Mouse (Mus musculus) c-Kit-negative CD71-positive TER-119-positive erythroid progenitor cells, embryonic 14.5 days (primary cell): ENCODE measurements around the gene Cbarp.

Source experiments
- DNase-seq: peaks from one replicate; pipeline ENCODE4 v3.0.0-alpha.2; 2013; ENCODE audit warnings: low read depth, low spot score

Cbarp gene

DNA sequence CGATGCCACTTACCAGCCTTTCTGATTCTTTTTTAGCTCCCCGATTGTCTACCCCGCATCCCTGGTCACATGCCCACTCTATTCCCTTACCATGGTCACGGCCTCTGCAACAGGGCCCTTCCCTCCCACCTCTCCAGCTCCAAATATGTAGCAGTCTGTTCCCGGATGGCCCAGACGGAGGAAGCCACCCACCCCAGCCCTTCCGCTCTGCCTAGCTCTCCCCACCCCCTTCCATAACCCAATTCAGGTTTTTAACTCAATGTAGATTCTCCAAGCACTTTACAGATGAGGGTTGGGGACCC is 16.1 kb upstream of the Cbarp start:
- no peak for DNase-seq

DNA sequence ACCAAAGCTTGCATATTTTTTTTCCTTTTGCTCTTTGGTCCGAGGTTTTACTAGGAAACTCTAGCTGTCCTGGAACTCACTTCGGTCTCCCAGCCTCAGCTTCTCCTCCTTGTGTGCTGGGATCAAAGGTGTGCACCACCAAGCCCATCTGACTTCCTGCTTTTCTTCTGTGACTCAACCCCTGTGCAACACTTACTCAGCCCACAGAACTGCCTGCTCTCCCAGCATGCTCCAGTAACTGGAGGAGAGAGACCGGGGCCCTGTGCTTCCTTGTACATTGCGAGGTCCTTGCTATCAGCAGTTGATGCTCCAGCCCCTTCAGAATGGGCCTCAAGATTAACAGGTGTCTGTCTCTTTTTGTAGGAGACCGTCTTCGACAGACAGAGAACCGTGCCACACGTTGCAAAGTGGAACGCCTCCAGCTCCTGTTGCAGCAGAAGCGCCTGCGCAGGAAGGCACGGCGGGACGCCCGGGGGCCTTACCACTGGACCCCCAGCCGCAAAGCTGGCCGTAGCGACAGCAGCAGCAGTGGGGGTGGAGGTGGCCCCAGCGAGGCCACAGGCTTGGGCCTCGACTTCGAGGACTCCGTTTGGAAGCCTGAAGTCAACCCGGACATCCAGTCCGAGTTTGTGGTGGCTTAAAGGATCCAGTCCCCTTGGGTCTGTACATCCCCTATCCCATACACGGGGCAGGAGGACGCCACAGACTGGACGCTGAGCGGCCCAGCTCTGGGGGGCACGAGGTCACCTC is 15.5 kb upstream of the Cbarp start:
- DNase-seq = no peak

DNA sequence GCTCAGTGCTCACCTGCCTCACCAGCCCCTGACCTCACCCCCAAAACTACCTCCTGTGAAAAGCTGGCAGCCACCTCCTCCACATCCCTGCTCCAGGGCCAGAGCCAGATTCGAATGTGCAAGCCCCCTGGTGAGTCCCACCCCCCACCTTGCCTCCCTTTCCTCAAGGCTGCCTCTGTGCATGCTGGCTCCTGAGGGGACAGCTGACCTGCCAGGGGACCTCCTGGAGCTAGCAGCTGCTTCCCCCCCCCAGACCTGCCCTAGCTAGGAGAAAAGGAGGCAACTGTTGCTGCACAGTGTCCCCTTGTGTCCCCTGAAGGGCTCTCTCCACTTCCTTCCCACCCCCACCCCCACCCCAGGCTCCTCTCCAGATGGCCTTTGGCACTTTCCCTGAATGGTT is 14.6 kb upstream of the Cbarp start:
- no peak for DNase-seq

DNA sequence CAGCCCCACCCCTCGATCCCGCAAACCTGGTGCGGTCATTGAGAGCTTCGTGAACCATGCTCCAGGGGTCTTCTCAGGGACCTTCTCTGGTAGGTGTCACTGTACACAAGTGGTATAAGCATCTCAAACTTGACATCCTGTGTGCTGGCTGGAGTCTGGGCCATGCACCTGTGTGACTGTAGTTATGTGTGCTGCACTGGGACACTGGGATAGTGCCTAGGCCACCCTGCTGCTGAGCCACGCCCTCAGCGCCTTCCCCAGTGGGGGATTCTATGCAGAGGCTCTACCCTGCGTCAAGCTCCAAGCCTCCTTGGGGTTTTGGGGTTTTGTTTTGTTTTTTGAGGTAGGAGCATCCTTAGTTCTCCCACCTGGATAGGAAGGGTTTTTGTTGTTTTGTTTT is 13.7 kb upstream of the Cbarp start:
- DNase-seq = no peak

DNA sequence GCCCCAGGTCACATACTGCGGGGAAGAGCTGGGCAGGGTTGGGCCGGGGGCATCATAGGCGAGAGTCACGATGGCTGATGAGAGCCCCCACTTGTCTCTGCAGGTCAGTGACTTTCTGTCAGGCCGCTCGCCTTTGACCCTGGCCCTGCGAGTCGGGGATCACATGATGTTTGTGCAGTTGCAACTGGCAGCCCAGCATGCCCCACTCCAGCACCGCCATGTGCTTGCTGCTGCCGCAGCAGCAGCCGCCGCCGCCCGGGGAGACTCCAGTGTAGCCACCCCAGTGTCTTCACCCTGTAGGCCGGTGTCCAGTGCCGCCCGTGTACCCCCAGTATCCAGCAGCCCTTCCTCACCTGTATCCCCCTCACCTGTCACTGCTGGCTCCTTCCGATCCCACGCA is 13.1 kb upstream of the Cbarp start:
- no peak for DNase-seq

DNA sequence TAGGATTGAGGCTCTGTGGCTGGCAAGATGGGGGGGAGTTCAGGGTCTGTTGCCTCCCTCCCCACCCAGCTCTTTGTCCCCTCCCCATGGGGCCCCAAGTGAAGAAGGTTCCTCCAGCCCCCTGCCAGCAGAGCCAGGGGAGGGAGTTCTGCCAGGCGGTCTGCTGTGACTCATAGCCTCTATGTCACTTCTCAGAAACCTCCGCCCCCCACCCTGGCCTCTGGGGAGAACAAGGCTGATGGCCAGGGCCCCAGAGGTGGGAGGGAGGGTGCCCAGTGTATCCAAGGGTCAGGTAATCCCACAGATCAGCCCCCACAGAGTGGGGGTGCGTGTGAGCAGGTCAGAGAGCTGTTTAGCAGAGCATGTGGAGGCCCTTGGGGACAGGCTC is 12.2 kb upstream of the Cbarp start:
- DNase-seq = no peak

DNA sequence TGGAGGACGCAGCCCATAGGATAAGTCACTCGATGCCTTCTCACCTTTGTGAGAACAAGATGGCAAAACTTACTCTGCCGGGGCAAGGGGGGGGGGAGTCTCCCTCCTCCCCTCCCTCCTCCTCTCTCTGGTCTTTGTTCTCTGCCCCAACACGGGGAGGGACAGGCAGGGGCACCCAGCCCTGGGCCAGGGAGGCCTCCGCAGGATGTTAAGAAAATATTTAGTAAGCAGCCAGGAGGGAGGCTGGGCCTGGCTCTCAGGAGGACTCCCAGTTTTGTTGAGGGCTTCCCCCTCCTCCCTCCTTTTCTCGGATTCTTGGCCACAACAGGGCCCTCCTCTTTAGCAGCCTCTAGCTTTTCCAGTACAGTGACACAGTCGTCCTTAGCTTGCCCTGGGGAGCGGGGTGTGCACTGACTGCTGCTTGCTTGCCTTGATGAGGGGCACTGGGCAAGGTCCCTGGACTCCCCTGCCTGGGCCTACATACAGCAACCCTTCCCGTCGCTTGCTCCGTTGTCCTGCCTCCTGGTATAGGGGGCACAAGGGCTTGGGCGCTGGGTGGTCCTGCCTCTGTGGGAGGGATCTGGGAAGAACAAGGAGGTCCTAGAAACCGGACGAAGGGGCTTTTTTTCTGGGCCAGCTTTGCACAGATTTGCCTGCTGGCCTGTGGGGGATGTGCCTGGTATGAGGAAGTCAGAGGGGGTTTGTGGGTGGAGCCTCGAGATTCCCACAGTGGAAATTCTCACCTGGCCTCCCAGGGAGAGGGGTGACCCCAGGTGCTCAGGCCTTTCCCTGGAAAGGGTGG is 11.6 kb upstream of the Cbarp start:
- DNase-seq = no peak

DNA sequence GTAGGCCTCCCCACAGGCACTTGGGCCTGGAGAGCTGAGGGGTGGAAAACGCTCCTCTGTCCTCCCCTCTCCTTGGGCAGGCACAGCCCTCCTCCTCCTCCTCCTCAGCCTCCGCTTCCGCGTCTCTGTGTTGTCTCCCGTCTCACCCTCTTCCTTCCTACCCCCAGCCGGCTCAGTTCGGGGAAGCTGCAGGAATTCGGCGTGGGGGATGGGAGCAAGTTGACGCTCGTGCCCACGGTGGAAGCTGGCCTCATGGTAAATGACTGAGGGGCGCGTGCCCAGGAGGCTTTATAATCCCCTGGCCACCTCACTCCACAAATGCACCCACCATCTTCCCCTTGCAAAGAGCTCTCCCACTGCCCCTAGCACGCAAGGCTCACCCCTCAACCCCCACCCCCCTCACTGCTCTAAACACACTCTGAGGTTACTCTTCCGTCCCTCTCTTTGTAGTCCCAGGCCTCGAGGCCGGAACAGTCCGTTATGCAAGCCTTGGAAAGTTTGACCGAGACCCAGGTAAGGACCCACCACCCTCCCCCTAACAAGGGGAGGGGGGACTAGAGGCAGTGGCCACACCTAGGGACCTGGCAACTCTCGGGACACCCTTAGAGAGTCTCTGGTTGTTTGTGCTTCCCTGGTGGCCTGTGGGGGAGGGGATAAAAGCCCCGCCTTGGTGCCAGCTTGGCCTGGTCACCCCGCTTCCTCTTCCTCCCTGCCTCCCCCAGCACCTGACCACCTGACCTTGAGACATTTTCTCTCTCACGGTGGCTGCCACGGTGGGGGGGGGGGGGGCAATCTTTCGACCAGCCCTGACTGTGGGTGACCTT is 10.8 kb upstream of the Cbarp start:
- DNase-seq = no peak

DNA sequence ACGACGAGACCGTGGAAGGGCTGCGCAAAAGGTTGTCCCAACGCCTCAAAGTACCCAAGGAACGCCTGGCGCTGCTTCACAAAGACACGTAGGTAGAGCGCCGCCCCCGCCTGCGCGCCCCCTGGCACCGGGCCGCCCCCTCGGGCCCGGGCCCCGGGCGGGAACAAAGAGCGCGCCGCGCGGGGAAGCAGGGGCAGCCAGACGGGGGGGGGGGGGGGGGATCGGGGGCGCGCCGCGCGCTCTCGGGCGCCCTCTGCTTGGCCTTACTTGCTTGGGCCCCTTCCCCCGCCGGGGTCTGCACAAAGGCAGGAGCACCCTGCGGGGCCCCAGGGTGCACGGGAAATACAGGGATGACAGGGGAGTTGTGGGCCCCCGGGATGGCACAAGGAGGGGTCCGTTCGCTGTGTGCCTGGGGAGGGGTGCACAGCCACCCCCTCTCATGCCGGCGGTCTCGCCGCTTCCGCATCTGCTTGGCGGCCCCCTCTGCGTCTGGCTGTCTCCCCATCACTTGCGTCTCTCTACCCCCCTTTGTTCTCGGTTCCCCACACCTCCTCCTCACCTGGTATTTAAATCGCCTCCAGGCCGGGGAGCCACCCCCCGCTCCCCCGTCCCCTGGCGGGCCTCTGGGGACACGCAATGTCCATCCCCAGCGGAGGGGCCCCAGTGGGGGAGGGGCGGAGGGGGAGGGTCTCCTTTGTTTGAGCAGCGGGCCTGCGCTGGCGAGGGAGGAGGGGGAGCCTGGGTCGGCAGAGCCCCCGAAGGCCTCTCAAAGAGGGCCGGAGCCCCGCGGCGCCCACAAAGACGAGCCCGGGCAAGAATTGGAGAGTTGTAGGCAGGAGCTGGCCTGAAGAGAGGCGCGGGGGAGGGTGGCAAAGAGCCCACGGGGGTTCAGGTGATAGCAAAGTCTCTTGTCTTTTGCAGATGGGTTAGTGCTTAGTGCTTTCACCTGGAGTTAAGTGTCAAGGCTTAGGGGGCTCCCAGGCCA is 9.9 kb upstream of the Cbarp start:
- no peak for DNase-seq

DNA sequence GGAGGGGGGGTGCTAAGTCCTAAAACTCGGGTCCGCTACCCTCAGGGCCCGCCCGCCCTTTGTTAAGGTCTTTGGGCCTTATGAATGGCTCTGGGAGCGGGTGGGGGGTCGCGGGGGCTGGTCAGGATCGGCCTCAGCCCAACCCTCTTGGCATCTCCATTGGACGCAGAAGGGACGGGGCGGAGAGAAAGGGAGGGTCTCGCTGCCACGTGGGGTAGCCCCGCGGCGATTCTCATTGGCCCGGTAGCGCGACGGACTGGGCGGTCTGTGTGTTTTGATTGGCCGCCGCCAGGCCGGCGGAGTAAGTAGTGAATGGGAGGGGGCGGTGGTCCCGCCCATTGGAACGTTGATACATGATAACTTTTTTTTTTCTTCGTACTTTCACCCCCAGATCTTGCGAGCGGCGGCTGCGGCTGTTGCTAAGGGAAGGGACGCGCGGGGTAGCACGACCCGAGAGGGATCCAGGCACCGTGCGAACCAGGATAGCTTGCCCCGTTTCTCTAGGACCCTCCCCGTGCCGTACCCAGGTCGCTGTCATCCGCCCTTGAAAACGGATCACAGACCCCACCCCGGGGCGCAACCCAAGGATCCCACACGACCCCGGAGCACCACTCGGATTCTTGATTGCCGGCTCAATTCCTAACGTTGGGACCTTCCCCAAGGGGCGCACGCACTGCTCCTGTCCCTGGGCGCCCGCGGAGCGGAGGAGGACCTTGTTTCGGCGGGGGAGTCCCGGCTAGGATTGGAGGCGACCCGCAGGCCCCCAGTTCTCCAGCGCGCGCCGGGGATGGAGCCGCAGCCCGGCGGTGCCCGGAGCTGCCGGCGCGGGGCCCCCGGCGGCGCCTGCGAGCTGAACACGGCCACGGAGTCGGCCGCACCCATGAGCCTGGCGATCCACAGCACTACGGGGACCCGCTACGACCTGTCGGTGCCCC is 8.9 kb upstream of the Cbarp start:
- DNase-seq = peak; percentile 80

DNA sequence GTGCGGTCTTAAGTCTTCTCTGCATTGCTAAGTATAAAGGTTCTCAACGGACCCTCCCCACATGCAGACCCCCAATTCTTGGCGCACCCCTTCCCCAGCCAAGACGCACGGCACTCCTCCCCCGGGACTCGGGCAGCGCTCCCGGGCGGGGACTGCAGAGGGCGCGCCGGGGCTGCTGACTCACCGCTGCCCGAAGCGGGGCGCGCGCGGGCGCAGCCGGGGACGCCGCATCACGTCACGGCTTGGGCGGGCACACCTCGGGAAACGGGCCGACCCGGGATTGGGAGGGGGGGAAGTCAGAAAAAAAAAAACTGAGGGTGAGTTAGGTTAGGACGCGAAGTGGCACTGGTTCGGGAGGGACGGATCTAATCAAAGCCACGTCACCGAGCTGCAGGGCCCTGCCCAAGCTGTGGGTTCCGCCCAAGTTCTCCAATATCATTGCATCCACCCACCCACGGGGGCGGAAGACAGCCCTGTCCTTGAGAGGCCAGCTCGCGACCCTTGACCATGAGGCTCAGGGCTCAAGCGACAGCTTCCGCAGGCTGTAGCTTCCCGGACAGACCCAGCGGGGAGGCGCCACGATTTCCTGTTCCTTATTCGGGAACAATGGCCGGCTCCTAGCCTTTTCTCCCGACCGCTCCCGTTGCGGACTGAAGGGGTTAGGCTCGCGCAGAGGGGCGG is 8.1 kb upstream of the Cbarp start:
- peak; percentile 79 for DNase-seq

DNA sequence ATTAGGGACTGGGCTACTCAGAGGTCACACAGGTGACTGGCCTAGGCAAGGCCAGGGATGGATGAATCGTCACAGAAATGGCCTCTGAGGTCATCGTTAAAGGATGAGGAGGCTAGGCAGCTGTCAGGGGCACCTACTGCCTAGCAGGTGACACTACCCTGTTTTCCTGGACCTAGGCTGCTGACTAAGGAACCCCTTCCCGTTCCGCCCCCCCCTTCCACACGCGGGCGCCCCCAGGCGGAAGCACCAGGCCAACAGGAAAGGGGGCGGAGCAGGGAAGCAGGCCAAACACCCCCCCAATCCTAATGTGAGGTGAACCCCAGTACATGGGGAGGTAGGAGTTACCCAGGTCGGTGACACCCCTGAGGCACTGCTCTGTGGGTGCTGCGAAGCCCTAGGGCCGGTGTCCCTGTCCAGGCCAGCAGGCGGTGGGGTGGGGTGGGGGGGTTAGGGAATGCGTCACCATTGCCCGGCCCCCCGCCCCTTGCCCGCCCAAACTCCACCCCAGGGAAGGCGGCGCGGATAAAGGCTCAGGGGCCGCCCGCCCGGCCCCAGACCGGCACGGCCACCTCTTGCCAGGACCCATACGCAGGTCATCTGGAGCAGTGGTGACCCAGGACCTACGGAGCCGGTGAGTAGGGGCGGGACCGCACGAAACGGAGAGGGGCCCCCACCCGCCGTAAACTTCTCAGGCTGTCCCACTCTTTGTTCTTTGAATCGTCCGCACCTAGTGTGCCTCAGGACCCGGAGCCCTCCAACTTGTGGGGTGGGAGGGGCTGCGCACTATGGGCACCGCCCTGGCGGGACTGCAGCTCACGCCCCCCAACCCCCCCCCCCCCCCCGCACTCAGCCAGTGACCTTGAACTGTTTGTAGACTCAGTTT is 7.3 kb upstream of the Cbarp start, which contains the start of gene Midn:
Gene Midn (plus strand): TSS at position 554 of the 883 bp plus-strand sequence.
- no peak for DNase-seq

DNA sequence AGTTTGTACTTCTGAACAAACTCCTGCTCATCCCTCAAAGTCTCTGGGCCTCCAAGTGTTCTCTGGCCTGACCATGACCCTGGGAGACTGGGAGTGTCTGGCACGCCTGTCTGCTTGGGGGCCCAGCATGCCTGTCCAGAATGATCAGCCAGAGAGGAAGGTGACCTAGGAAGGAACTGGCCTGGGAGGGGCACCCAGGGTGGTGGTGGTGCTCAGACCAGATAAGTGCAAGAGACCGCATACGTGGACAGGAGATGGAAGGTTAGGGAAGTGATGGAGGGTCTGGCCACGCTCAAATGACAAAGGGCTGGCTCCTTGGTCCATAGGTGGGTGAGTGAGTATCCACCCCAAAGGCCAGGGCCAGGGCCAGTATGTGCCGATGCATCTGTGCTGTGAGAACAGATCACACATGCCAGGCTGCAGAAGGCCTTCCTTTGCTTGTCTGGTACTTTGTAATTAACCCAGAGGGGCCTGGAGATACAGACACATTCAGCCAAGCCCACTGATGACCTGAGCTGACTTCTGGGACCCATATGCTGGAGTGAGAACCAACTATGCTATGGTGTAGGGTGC is 6.6 kb upstream of the Cbarp start:
- DNase-seq = no peak

DNA sequence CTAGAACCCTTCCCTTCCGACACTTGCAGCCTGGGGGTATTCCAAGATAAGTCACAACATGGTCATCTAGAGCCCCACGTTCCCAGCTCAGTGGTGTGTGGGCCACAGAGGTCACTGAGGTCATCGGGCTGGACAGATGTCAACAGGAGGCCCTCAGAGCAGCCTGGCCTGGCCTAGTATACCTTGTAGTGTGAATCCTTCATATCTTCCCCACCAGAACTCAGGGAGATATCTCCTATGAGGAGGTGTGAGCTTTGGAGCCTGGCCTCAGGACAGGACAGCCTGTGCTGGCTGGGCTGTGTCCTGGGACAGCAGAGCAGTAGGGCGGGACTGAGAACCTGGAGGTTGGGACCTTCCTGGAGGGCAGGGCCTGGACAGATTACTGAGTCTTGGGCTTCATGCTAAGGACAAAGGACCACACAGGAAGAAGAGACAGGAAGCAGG is 6.0 kb upstream of the Cbarp start:
- DNase-seq = no peak

DNA sequence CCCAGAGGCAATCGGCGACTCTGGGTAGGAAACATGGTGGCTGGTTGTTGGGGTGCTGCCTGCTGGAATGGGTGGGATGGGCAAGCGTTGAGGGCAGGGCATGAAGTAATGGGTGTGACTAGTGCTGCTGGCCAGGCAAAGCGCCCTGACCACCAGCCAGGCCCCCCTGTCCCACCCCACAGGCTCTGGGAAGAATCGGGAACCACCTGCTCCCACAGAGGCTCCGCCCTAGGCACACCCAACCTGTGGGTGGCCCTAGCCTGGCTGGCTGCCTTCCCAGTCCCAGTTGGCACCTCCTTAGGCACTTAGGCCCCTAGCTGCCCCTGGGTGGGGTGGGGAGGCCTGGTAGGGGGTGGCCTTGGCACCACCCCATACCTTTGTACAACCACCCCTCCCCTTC is 5.3 kb upstream of the Cbarp start:
- DNase-seq = no peak

DNA sequence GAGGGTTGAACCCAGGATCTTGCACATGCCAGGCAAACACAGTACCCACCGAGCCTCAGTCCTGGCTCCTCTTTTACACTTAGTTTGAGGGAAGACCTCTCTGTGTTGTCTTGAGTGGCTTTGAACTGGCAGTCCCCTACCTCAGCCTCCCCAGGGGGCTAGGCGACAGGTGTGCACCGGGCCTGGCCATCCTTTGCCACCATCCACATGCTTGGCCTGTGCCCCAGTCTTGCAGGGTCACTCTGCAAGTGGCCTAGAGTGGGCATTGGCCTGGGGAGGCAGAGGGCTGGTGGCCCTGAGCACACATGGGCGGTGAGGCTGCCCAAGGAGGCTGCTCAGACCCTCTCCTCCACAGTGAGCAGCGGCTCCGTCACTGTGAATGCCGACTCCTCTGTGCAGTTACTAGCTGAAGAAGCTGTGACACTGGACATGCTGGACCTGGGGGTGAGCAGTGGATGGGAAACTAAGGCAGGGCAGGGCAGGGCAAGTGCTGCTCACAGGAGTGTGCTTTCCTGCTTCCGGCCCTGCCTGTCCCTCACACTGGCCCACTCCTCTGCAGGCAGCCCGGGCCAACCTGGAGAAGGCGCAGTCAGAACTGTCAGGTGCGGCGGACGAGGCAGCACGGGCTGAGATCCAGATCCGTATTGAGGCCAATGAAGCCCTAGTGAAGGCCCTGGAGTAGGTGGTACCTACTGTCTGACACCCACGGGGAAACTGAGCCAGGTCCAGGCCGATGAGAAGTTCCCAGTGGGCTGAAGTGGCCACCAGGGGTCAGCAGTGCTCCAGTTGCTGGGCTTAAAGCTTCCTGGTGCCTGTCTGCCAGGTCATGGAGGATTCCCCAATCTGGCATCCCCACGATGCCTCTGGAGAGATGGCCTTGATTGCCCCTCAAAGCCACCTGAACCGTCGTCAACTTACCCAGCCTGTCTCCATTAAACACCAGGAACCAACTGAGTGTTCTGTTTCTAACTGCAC is 4.5 kb upstream of the Cbarp start:
- no peak for DNase-seq

DNA sequence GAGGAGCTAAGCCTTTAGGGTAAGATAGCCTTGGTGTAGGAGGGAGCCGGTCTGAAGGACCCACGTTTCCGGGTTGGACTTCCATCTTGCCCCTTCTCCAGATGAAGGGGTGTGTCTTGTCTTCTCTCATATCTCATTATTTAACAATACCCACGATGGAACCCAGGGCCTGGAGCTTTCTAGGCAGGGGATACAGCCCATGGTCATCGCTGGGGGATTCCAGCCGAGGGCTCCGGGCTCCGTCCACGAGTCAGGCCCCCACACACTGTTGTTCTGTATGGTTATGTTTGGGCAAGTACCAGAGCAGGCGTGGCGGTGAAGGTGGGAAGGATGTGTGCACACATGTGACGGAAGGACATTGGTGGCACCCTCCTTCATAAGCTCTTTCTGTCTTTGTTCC is 3.5 kb upstream of the Cbarp start:
- DNase-seq = no peak
